Mouse (Mus musculus): ENCODE results near the gene Pkdcc.
A peak's percentile ranks its signal among the peaks of the same experiment; 100 is the strongest.

The Pkdcc gene

GRCm38 (mm10) chr17:83212422-83212821 lies 2.7 kb upstream of the Pkdcc start:
- no peak for ATAC-seq (ENCODE audit: low TSS enrichment)

- no peak for ATAC-seq (ENCODE audit: low TSS enrichment)
Observed at GRCm38 (mm10) chr17:83213228-83213915, 1.7 kb upstream of the Pkdcc start.

GRCm38 (mm10) chr17:83214161-83214592 lies 915 bp upstream of the Pkdcc start:
- no peak for ATAC-seq (ENCODE audit: low TSS enrichment)

- peak; percentile 57 for ATAC-seq (ENCODE audit: low TSS enrichment)
Observed at GRCm38 (mm10) chr17:83215529-83216244, 595 bp downstream of the Pkdcc start.

GRCm38 (mm10) chr17:83216251-83216919 lies 1.3 kb downstream of the Pkdcc start:
- ATAC-seq (ENCODE audit: low TSS enrichment): no peak

GRCm38 (mm10) chr17:83218189-83218588 lies 3.1 kb downstream of the Pkdcc start:
- ATAC-seq (ENCODE audit: low TSS enrichment): no peak

GRCm38 (mm10) chr17:83218722-83219121 lies 3.6 kb downstream of the Pkdcc start:
- ATAC-seq (ENCODE audit: low TSS enrichment): no peak

GRCm38 (mm10) chr17:83219351-83220287 lies 4.5 kb downstream of the Pkdcc start:
- no peak for ATAC-seq (ENCODE audit: low TSS enrichment)

GRCm38 (mm10) chr17:83220954-83221538 lies 6.0 kb downstream of the Pkdcc start:
- no peak for ATAC-seq (ENCODE audit: low TSS enrichment)

GRCm38 (mm10) chr17:83221611-83222500 lies 6.8 kb downstream of the Pkdcc start:
- ATAC-seq (ENCODE audit: low TSS enrichment): no peak

- no peak for ATAC-seq (ENCODE audit: low TSS enrichment)
Observed at GRCm38 (mm10) chr17:83222705-83223104, 7.6 kb downstream of the Pkdcc start.

- ATAC-seq (ENCODE audit: low TSS enrichment): peak; percentile 96
Observed at GRCm38 (mm10) chr17:83224451-83224971, 9.4 kb downstream of the Pkdcc start.

- no peak for ATAC-seq (ENCODE audit: low TSS enrichment)
Observed at GRCm38 (mm10) chr17:83226395-83226986, 11.4 kb downstream of the Pkdcc start.

- ATAC-seq (ENCODE audit: low TSS enrichment): no peak
Observed at GRCm38 (mm10) chr17:83231357-83231756, 16.3 kb downstream of the Pkdcc start.

GRCm38 (mm10) chr17:83235227-83235626 lies 20.1 kb downstream of the Pkdcc start:
- no peak for ATAC-seq (ENCODE audit: low TSS enrichment)

GRCm38 (mm10) chr17:83236202-83236601 lies 21.1 kb downstream of the Pkdcc start:
- no peak for ATAC-seq (ENCODE audit: low TSS enrichment)

GRCm38 (mm10) chr17:83238123-83239058 lies 23.3 kb downstream of the Pkdcc start:
- no peak for ATAC-seq (ENCODE audit: low TSS enrichment)

GRCm38 (mm10) chr17:83244502-83244901 lies 29.4 kb downstream of the Pkdcc start:
- no peak for ATAC-seq (ENCODE audit: low TSS enrichment)
